Comparison of ENCODE assay signal across 24 mouse cellular contexts in the genomic region with DNA sequence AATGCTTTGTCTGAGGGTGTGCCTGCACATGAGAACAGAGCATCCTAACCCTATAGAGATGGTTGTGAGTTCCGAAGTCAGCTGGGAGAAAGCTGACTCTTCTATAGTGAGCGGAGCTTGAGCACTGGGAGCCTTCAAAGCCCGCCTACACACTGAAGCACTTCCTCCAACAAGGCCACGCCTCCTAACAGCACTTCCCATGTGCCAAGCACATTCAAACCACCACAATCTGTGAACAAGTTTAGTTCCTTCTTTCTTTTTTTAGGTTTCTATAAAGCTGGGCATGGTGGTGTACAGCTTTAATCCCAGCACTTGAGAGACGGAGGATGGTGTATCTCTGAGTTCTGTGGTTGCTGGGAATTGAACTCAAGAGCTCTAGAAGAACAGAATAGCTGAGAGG. TPM values are rescaled to one million over a fixed set of nuclear protein-coding genes. Genes with fewer than 3 reads are reported as not detected.
DNase-seq lines count a peak whose midpoint lies in the region; ATAC-seq and TF ChIP-seq lines count a peak whose summit lies in the region.
"Had no signal": no experiment of that assay in that cellular context is flagged by ENCODE, and none has a peak within 500 bp of the region (broad histone marks: within the 10 kb centered on the region; RNA-seq: fewer than 3 reads in every experiment).

No protein-coding gene starts in this region.

- TF ChIP-seq RAD21 in MEL (IDR thresholded peaks at IDR 0.05; ENCODE audit: low read depth, low read length), result no peak

- no peak for TF ChIP-seq CTCF in MEL (IDR thresholded peaks at IDR 0.05 in 2 of 3, conservative IDR thresholded peaks at IDR 0.05 in 1 of 3; ENCODE audit: control insufficient read depth in 1 of 3, insufficient read depth in 1 of 3, low read depth in 2 of 3, low read length in 3 of 3, poor library complexity in 1 of 3, severe bottlenecking in 1 of 3)
- no peak for TF ChIP-seq CTCF in hindbrain, postnatal 0 days (IDR thresholded peaks at IDR 0.05; ENCODE audit: low read depth)

- peak; percentile 28 for DNase-seq in lung, postnatal 36 days
- DNase-seq in lung, postnatal 4 days, result no peak
- peak; percentile 87 for DNase-seq in MEL (ENCODE audit: low read depth, low spot score)
- peak; percentile 64 for DNase-seq in splenic B cell, adult 2 months (ENCODE audit: low read depth, low spot score)
- DNase-seq in hindbrain, postnatal 0 days (ENCODE audit: low spot score), result no peak
- DNase-seq in adrenal gland, adult 8-10 months, result no peak
- DNase-seq: cerebellum, adult 11-12 months; cerebellum, postnatal 14 days; gastrocnemius, adult 2 months; heart, postnatal 36 days; kidney, adult 9 months; kidney, postnatal 14 days; liver, embryonic 13.5 days; lung, adult 2 months; lung, postnatal 14 days had no signal

- peak overlapping the region; percentile 38 for H3K4me3 ChIP-seq in MEL (ENCODE audit: control insufficient read depth in 1 of 2, insufficient read depth in 1 of 2, low read depth in 2 of 2, low read length in 2 of 2)
- no peak overlapping the region for H3K4me3 ChIP-seq in hindbrain, postnatal 0 days (ENCODE audit: low read length)
- H3K4me3 ChIP-seq: embryonic facial prominence, embryonic 12.5 days; erythroblast, embryonic 14.5 days; forebrain, embryonic 12.5 days; gastrocnemius, adult 2 months; heart, embryonic 15.5 days; liver, embryonic 13.5 days; neural tube, embryonic 15.5 days; stomach, embryonic 15.5 days had no signal

- TF ChIP-seq EP300 in MEL (IDR thresholded peaks at IDR 0.05; ENCODE audit: low read depth in 1 of 2, low read length in 2 of 2), result no peak

- H3K79me2 ChIP-seq in MEL (ENCODE audit: control insufficient read depth, insufficient read depth, low read length, poor library complexity), result no peaks in the 10 kb centered on the region; the same call in 1 of the 2 replicates

- H3K27me3 ChIP-seq in MEL (ENCODE audit: control insufficient read depth in 1 of 2, insufficient read depth in 2 of 2, low read length in 2 of 2), result no peaks in the 10 kb centered on the region
- no peaks in the 10 kb centered on the region for H3K27me3 ChIP-seq in splenic B cell, adult 2 months (ENCODE audit: control insufficient read depth, insufficient read depth, low read length, poor library complexity, severe bottlenecking)
- no peaks in the 10 kb centered on the region for H3K27me3 ChIP-seq in hindbrain, postnatal 0 days (ENCODE audit: insufficient read depth, low read length)
- H3K27me3 ChIP-seq: embryonic facial prominence, embryonic 12.5 days; forebrain, embryonic 12.5 days; heart, embryonic 15.5 days; liver, embryonic 13.5 days; neural tube, embryonic 15.5 days; stomach, embryonic 15.5 days had no signal

- no peaks in the 10 kb centered on the region for H3K9me3 ChIP-seq in MEL (replicated peaks; ENCODE audit: insufficient read depth, low read length)
- no peaks in the 10 kb centered on the region for H3K9me3 ChIP-seq in hindbrain, postnatal 0 days (ENCODE audit: low read length)
- H3K9me3 ChIP-seq: embryonic facial prominence, embryonic 12.5 days; forebrain, embryonic 12.5 days; heart, embryonic 15.5 days; liver, embryonic 13.5 days; neural tube, embryonic 15.5 days; stomach, embryonic 15.5 days had no signal

- WGBS in hindbrain, postnatal 0 days, result 87% methylated on average over 5 of the region's 5 CpGs

- peak overlapping the region; percentile 55 for H3K9ac ChIP-seq in MEL (ENCODE audit: control insufficient read depth, low read depth, low read length, poor library complexity, severe bottlenecking)
- H3K9ac ChIP-seq in hindbrain, postnatal 0 days (replicated peaks; ENCODE audit: low read length), result no peak overlapping the region
- H3K9ac ChIP-seq: embryonic facial prominence, embryonic 12.5 days; forebrain, embryonic 12.5 days; heart, embryonic 15.5 days; hindbrain, embryonic 14.5 days; liver, embryonic 13.5 days; neural tube, embryonic 15.5 days; stomach, embryonic 15.5 days had no signal

- H3K4me2 ChIP-seq in hindbrain, postnatal 0 days (ENCODE audit: low read depth, low read length), result no peak overlapping the region
- H3K4me2 ChIP-seq: embryonic facial prominence, embryonic 12.5 days; forebrain, embryonic 12.5 days; hindbrain, embryonic 14.5 days; liver, embryonic 13.5 days; neural tube, embryonic 15.5 days had no signal

- peak overlapping the region; percentile 80 for H3K27ac ChIP-seq in MEL (ENCODE audit: control insufficient read depth, low read depth, low read length)
- no peak overlapping the region for H3K27ac ChIP-seq in hindbrain, postnatal 0 days
- H3K27ac ChIP-seq: embryonic facial prominence, embryonic 12.5 days; forebrain, embryonic 12.5 days; gastrocnemius, adult 2 months; heart, embryonic 15.5 days; hindbrain, embryonic 14.5 days; liver, embryonic 13.5 days; neural tube, embryonic 15.5 days; stomach, embryonic 15.5 days had no signal

- peaks cover 4 to 24% of the 10 kb centered on the region in 2 experiments for H3K4me1 ChIP-seq in MEL (ENCODE audit: control insufficient read depth in 1 of 2, insufficient read depth in 2 of 2, low read length in 2 of 2)
- no peaks in the 10 kb centered on the region for H3K4me1 ChIP-seq in hindbrain, postnatal 0 days (ENCODE audit: insufficient read depth, low read length)
- H3K4me1 ChIP-seq: forebrain, embryonic 12.5 days; neural tube, embryonic 15.5 days; stomach, embryonic 15.5 days had no signal

- H3K36me3 ChIP-seq in MEL (ENCODE audit: control insufficient read depth in 1 of 2, insufficient read depth in 2 of 2, low read length in 2 of 2), result peaks cover 0 to 24% of the 10 kb centered on the region in 2 experiments; a peak in 2 of 4 replicates
- H3K36me3 ChIP-seq in splenic B cell, adult 2 months (ENCODE audit: control insufficient read depth, insufficient read depth, low read length, poor library complexity, severe bottlenecking), result no peaks in the 10 kb centered on the region
- no peaks in the 10 kb centered on the region for H3K36me3 ChIP-seq in hindbrain, postnatal 0 days (ENCODE audit: insufficient read depth, low read length)
- H3K36me3 ChIP-seq: embryonic facial prominence, embryonic 12.5 days; forebrain, embryonic 12.5 days; heart, embryonic 15.5 days; liver, embryonic 13.5 days; neural tube, embryonic 15.5 days; stomach, embryonic 15.5 days had no signal

- TF ChIP-seq POLR2A in MEL (IDR thresholded peaks at IDR 0.05; ENCODE audit: control insufficient read depth in 1 of 2, insufficient read depth in 1 of 2, low read depth in 1 of 2, low read length in 2 of 2, poor library complexity in 1 of 2), result peak in 1 of 2 experiments; percentile 67; a peak in 2 of 4 replicates

- peak; percentile 78 to 81 for ATAC-seq in hematopoietic stem cell, adult 5-6 weeks (replicated peaks in 1 of 2; ENCODE audit: insufficient read depth in 1 of 2, low FRiP score in 2 of 2, low TSS enrichment in 1 of 2, low read depth in 1 of 2, poor library complexity in 2 of 2, severe bottlenecking in 2 of 2)
- ATAC-seq in hindbrain, postnatal 0 days, result no peak
- ATAC-seq: midbrain, embryonic 16.5 days had no signal

TF ChIP-seq in MEL, 35 proteins besides CTCF, POLR2A, EP300 and RAD21:
- no peak for TF ChIP-seq SMC3 (IDR thresholded peaks at IDR 0.05; ENCODE audit: low read depth, low read length)
- TF ChIP-seq MAZ (IDR thresholded peaks at IDR 0.05; ENCODE audit: low read depth, low read length), result no peak
- TF ChIP-seq HCFC1 (IDR thresholded peaks at IDR 0.05; ENCODE audit: low read depth, low read length), result peak; percentile 66; the same call in 1 of the 2 replicates
- TF ChIP-seq MXI1 (IDR thresholded peaks at IDR 0.05; ENCODE audit: low read depth, low read length), result peak; percentile 82
- TF ChIP-seq NELFE (IDR thresholded peaks at IDR 0.05; ENCODE audit: low read depth, low read length), result peak; percentile 40; the same call in 1 of the 2 replicates
- TF ChIP-seq MEF2A (IDR thresholded peaks at IDR 0.05; ENCODE audit: extremely low read depth, insufficient replicate concordance, low read depth, low read length, poor library complexity, severe bottlenecking), result 0 out of 2 replicates have a peak, but pooled peaks have one; percentile 9
- no peak for TF ChIP-seq TAL1 (IDR thresholded peaks at IDR 0.05; ENCODE audit: low read length)
- peak; percentile 54; the same call in 1 of the 2 replicates for TF ChIP-seq ETS1 (IDR thresholded peaks at IDR 0.05; ENCODE audit: low read depth, low read length)
- TF ChIP-seq USF2 (IDR thresholded peaks at IDR 0.05; ENCODE audit: borderline replicate concordance in 1 of 2, insufficient read depth in 1 of 2, low read depth in 1 of 2, low read length in 2 of 2), result no peak
- peak; percentile 94 for TF ChIP-seq MYC (IDR thresholded peaks at IDR 0.05; ENCODE audit: low read depth, low read length)
- 0 out of 2 replicates have a peak, but pooled peaks have one; percentile 47 for TF ChIP-seq ELF1 (IDR thresholded peaks at IDR 0.05; ENCODE audit: low read depth, low read length)
- TF ChIP-seq MAX (IDR thresholded peaks at IDR 0.05; ENCODE audit: low read length), result peak; percentile 87
- TF ChIP-seq TBP (IDR thresholded peaks at IDR 0.05; ENCODE audit: low read depth, low read length), result 0 out of 2 replicates have a peak, but pooled peaks have one; percentile 36

RNA-seq across cellular contexts. Expression of gene Slc25a12, which starts 9.9 kb away (rescaled TPM):
- total RNA-seq in MEL (2012; rRNA removed), result 63.2 and 67.4 TPM in 2 replicates
- 10 to 100 TPM in 1 of 2 experiments, not detected in 1; 98.6 TPM for polyA plus RNA-seq in MEL (2012; ENCODE audit: insufficient read depth in 1 of 2, insufficient read length in 2 of 2, low read depth in 1 of 2, low replicate concordance in 2 of 2, missing spikeins in 1 of 2)
- total RNA-seq in hematopoietic stem cell, adult 5-6 weeks (2017), result 45.8 and 65.9 TPM in 2 replicates
- total RNA-seq in hindbrain, postnatal 0 days (2014; rRNA removed), result 158 and 199 TPM in 2 replicates
- 104 and 122 TPM in 2 replicates for polyA plus RNA-seq in hindbrain, postnatal 0 days (2015; fragmentation: Nextera tagmentation; extraction: Ambion mirVana)
- total RNA-seq in adrenal gland, adult 8-10 months (2022), result 100 to 1,000 TPM in 3 of 4 experiments, 10 to 100 TPM in 1; 95.3 to 120 (median 107) TPM

RNA-seq across cellular contexts. Expression of gene Hat1, which starts 11.3 kb away (rescaled TPM):
- total RNA-seq in MEL (2012; rRNA removed), result 167 and 190 TPM in 2 replicates
- polyA plus RNA-seq in MEL (2012; ENCODE audit: insufficient read depth in 1 of 2, insufficient read length in 2 of 2, low read depth in 1 of 2, low replicate concordance in 2 of 2, missing spikeins in 1 of 2), result 100 to 1,000 TPM in 1 of 2 experiments, not detected in 1; 167 TPM
- 161 and 174 TPM in 2 replicates for total RNA-seq in hematopoietic stem cell, adult 5-6 weeks (2017)
- total RNA-seq in hindbrain, postnatal 0 days (2014; rRNA removed), result 15.8 and 21.9 TPM in 2 replicates
- polyA plus RNA-seq in hindbrain, postnatal 0 days (2015; fragmentation: Nextera tagmentation; extraction: Ambion mirVana), result 44.4 and 45.0 TPM in 2 replicates
- total RNA-seq in adrenal gland, adult 8-10 months (2022), result 10 to 100 TPM; 26.5 to 31.3 (median 28.3) TPM

Comparison
In these comparisons a context has a peak if more than half of its experiments do, and no peak if none do; other contexts are left out.
1. DNase-seq: peak in lung, postnatal 36 days (single experiment), MEL (single experiment) and splenic B cell, adult 2 months (single experiment); none in lung, postnatal 4 days (0 of 2), hindbrain, postnatal 0 days (single experiment) and adrenal gland, adult 8-10 months (single experiment).